In the genomic region with DNA sequence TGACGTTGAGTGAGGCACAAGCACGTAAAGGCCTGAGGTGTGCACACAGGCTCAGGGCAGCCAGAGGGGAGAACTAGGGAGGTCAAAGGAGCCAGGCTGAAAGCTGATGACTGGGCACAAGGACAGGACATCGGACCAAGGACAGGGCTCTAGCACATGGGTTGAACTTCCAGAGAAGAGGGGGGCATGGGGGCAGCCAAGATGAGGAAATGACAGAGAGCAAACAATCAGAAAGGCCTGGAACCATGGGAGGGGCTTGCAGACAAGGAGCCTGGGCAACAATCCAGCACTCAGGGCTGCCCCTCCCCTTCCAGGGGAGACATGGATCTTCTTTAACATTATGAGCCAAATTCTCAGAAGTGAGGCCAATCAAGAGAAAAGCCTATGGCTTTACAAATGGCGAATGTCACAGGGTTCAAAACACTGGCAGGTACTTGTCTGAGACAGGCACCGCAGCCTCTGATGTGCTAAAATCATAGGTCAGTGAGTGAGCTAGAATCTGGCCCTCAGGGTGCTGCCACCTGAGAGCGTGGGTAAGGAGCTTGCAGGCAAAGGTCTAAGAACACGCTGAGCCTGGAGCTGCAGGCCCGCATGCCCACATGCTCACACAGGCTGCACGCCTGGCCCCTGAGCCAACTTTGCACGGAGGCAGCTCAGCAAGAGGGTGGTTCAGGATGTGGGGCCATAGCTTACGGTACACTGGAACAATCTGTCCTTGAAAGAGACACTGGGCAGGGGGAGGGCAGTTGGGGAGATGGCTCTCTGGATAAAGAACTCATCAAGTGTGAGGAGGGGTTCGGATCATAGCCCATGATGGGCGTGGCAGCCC, we compare ENCODE assay signal across 9 mouse cellular contexts. TPM values are rescaled to one million over a fixed set of nuclear protein-coding genes. Genes with fewer than 3 reads are reported as not detected.
A peak's percentile ranks its signal among the peaks of the same experiment; 100 is the strongest.
DNase-seq lines count a peak whose midpoint lies in the region; ATAC-seq and TF ChIP-seq lines count a peak whose summit lies in the region.
"Had no signal": no experiment of that assay in that cellular context is flagged by ENCODE, and none has a peak within 500 bp of the region (broad histone marks: within the 10 kb centered on the region; RNA-seq: fewer than 3 reads in every experiment).

No protein-coding gene starts in this region.

- no peaks in the 10 kb centered on the region for H3K9me3 ChIP-seq in midbrain, postnatal 0 days (ENCODE audit: low read length)
- no peaks in the 10 kb centered on the region for H3K9me3 ChIP-seq in midbrain, embryonic 16.5 days (replicated peaks; ENCODE audit: control insufficient read depth, low read length, poor library complexity, severe bottlenecking)

- ATAC-seq in midbrain, postnatal 0 days (ENCODE audit: low FRiP score), result no peak
- no peak for ATAC-seq in midbrain, embryonic 16.5 days

- no peak overlapping the region for H3K4me3 ChIP-seq in midbrain, postnatal 0 days (ENCODE audit: low read depth, low read length)
- H3K4me3 ChIP-seq in midbrain, embryonic 16.5 days (ENCODE audit: low read depth, low read length), result no peak overlapping the region
- peak overlapping the region; percentile 75 for H3K4me3 ChIP-seq in testis, adult 2 months (ENCODE audit: control insufficient read depth, low read depth, low read length)
- H3K4me3 ChIP-seq: erythroblast, embryonic 14.5 days had no signal

- no peaks in the 10 kb centered on the region for H3K27me3 ChIP-seq in midbrain, postnatal 0 days (ENCODE audit: insufficient read depth, low read length)
- no peaks in the 10 kb centered on the region for H3K27me3 ChIP-seq in midbrain, embryonic 16.5 days (ENCODE audit: control insufficient read depth, insufficient read depth, low read depth, low read length)
- H3K27me3 ChIP-seq in testis, adult 2 months (ENCODE audit: control insufficient read depth, insufficient read depth, low read length), result no peaks in the 10 kb centered on the region

- TF ChIP-seq CTCF in midbrain, postnatal 0 days (IDR thresholded peaks at IDR 0.05), result no peak
- TF ChIP-seq CTCF in testis, adult 2 months (IDR thresholded peaks at IDR 0.05; ENCODE audit: control insufficient read depth, insufficient read depth, insufficient replicate concordance, low read depth, low read length), result no peak

- TF ChIP-seq POLR2A in testis, adult 2 months (IDR thresholded peaks at IDR 0.05; ENCODE audit: control insufficient read depth, low read depth, low read length), result no peak

- peak; percentile 25 for DNase-seq in midbrain, postnatal 0 days (ENCODE audit: low spot score)
- DNase-seq in heart, adult 9 months (ENCODE audit: low spot score in 2 of 2), result peak; percentile 45 to 59
- peak; percentile 78 for DNase-seq in kidney, postnatal 10 days
- no peak for DNase-seq in embryo, embryonic 10 days (ENCODE audit: low spot score)
- DNase-seq in right cerebral cortex, postnatal 36 days (ENCODE audit: low spot score in 2 of 2), result no peak
- DNase-seq: thymus, postnatal 14 days had no signal

- H3K9ac ChIP-seq in midbrain, postnatal 0 days (replicated peaks; ENCODE audit: low read length, poor library complexity, severe bottlenecking), result no peak overlapping the region
- no peak overlapping the region for H3K9ac ChIP-seq in midbrain, embryonic 16.5 days (ENCODE audit: low read depth, low read length)

- no peak overlapping the region for H3K4me2 ChIP-seq in midbrain, postnatal 0 days (ENCODE audit: low read depth, low read length, poor library complexity, severe bottlenecking)
- no peak overlapping the region for H3K4me2 ChIP-seq in midbrain, embryonic 16.5 days (ENCODE audit: low read length)

- no peak overlapping the region for H3K27ac ChIP-seq in midbrain, postnatal 0 days (ENCODE audit: low read depth, low read length)
- H3K27ac ChIP-seq in midbrain, embryonic 16.5 days (ENCODE audit: low read length), result no peak overlapping the region
- H3K27ac ChIP-seq in testis, adult 2 months (ENCODE audit: control insufficient read depth, insufficient read depth, low read depth, low read length), result peak overlapping the region; percentile 94

- no peaks in the 10 kb centered on the region for H3K4me1 ChIP-seq in midbrain, postnatal 0 days (ENCODE audit: insufficient read depth, low read length)
- H3K4me1 ChIP-seq in midbrain, embryonic 16.5 days (ENCODE audit: control insufficient read depth, insufficient read depth, low read length), result no peaks in the 10 kb centered on the region
- H3K4me1 ChIP-seq in testis, adult 2 months (ENCODE audit: control insufficient read depth, insufficient read depth, low read length), result peaks cover 20% of the 10 kb centered on the region

- H3K36me3 ChIP-seq in midbrain, postnatal 0 days (ENCODE audit: insufficient read depth, low read length), result peaks cover 47% of the 10 kb centered on the region
- peaks cover 15% of the 10 kb centered on the region; the same call in 1 of the 2 replicates for H3K36me3 ChIP-seq in midbrain, embryonic 16.5 days (ENCODE audit: control insufficient read depth, insufficient read depth, low read length)
- H3K36me3 ChIP-seq in testis, adult 2 months (ENCODE audit: control insufficient read depth, insufficient read depth, low read length), result peaks cover 2% of the 10 kb centered on the region; the same call in 1 of the 2 replicates

- 81% methylated on average over 13 of the region's 13 CpGs for WGBS in midbrain, postnatal 0 days
- WGBS in midbrain, embryonic 16.5 days, result 87% methylated on average over 13 of the region's 13 CpGs

RNA-seq across cellular contexts. Expression of gene Arfgap3, which starts 46.2 kb away (rescaled TPM):
- 41.8 and 44.0 TPM in 2 replicates for total RNA-seq in midbrain, postnatal 0 days (2014; rRNA removed)
- 36.4 and 36.8 TPM in 2 replicates for polyA plus RNA-seq in midbrain, postnatal 0 days (2015; fragmentation: Nextera tagmentation; extraction: Ambion mirVana)
- 45.1 and 45.6 TPM in 2 replicates for polyA plus RNA-seq in midbrain, embryonic 16.5 days (2015; fragmentation: Nextera tagmentation; extraction: Ambion mirVana)
- polyA plus RNA-seq in testis, adult 2 months (2012; rRNA removed), result 139 and 142 TPM in 2 replicates

RNA-seq across cellular contexts. Expression of gene A4galt, which starts 52.3 kb away (rescaled TPM):
- total RNA-seq in midbrain, postnatal 0 days (2014; rRNA removed), result 7.9 and 8.6 TPM in 2 replicates
- polyA plus RNA-seq in midbrain, postnatal 0 days (2015; fragmentation: Nextera tagmentation; extraction: Ambion mirVana), result 5.1 and 5.6 TPM in 2 replicates
- polyA plus RNA-seq in midbrain, embryonic 16.5 days (2015; fragmentation: Nextera tagmentation; extraction: Ambion mirVana), result 2.4 and 2.6 TPM in 2 replicates
- polyA plus RNA-seq in testis, adult 2 months (2012; rRNA removed), result 2.3 and 3.0 TPM in 2 replicates
- polyA plus RNA-seq: erythroblast, embryonic 14.5 days had no signal

Comparison
In these comparisons a context has a peak if more than half of its experiments do, and no peak if none do; other contexts are left out.
1. DNase-seq: peak in midbrain, postnatal 0 days (single experiment), heart, adult 9 months (2 of 2) and kidney, postnatal 10 days (single experiment); none in embryo, embryonic 10 days (single experiment) and right cerebral cortex, postnatal 36 days (0 of 2).